Mouse (Mus musculus): ENCODE results near the gene Col19a1. TPM values are rescaled to one million over a fixed set of nuclear protein-coding genes. Genes with fewer than 3 reads are reported as not detected.

Gene Col19a1
- polyA plus RNA-seq, 1 experiment from 2014 or later, result 0.45 TPM

DNA sequence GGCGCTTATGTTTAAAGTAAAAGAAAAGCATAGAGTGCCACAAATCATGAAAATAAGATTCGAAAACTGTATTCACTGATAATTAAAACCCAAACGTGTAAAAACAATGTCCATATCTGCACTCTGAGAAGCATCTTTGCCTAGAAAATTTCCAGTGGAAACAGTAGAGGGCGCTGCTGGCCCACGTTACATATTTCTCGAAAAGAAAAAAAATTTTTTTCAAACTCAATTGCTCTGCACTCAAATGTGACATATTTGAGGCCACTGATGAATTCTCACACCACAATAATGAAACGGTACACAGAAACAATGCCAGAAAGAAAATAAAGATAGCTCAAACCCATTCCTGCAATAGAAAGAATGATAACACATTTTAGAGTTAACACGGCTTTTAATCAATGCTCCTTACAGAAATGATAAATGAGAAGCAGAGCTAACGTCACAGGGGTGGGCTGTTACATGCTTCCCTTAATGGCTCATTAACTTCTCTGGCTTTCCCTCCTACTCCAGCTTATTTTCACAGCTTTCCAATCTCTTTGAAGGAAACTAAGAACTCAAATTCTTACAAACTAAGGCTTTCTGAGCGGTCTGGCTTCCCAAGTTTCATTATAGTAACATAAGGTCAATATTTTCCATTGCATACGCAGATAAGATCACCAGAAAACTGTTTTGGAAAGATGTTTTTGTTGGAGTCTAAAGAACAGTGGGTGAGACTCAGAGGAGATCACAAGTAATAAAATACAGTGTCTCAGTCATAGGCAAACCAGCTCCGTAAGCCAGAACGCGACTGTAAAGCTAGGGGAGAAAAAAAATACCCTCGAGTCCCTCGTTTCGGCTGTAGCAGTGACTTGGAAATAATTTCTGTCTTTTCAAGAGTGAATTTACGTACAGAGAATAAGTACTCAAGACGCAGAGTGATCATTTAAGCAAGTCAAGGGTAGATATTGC is 219.4 kb downstream of the Col19a1 start:
- Histone ChIP-seq H3K9ac (replicated peaks; ENCODE audit: low read length) (no peak overlapping the region), H3K4me1 (ENCODE audit: control insufficient read depth, insufficient read depth, low read length) (no peaks in the 10 kb centered on the region), H3K36me3 (replicated peaks; ENCODE audit: control insufficient read depth, insufficient read depth, low read depth, low read length) (no peaks in the 10 kb centered on the region), H3K9me3 (replicated peaks; ENCODE audit: control insufficient read depth, low read length) (no peaks in the 10 kb centered on the region), H3K4me2 (ENCODE audit: low read depth, low read length) (no peak overlapping the region), H3K27ac (replicated peaks; ENCODE audit: low read depth, low read length) (no peak overlapping the region), H3K27me3 (ENCODE audit: control insufficient read depth, insufficient read depth, low read length) (no peaks in the 10 kb centered on the region), H3K4me3 (ENCODE audit: low read depth, low read length) (no peak overlapping the region)
- ATAC-seq (replicated peaks; ENCODE audit: insufficient number of reproducible peaks, low FRiP score, low TSS enrichment, low read depth), result no peak
- WGBS, result 56% methylated on average over 19 of the region's 19 CpGs
- DNase-seq (ENCODE audit: low spot score), result peak; percentile 59

DNA sequence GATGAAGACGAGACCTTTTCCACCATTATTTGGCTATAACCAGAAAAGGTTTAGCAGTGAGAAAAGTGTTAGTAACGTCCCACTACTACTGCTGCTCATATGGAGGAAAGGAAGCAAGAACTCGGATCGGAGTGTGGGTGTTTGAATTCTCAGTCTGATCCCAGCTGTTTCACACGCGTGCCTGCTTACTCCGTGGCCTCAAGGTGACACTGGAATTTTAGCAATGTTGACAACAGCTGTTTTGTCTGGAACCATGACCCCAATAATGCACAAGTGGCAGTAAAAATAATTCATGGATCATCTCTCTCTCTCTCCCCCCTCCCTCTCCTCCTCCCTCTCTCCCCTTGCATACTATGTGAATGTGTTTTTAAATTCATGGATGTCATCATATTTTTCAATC is 222.5 kb downstream of the Col19a1 start:
- WGBS, result 79% methylated on average over 7 of the region's 7 CpGs
- ATAC-seq (replicated peaks; ENCODE audit: insufficient number of reproducible peaks, low FRiP score, low TSS enrichment, low read depth), result no peak

DNA sequence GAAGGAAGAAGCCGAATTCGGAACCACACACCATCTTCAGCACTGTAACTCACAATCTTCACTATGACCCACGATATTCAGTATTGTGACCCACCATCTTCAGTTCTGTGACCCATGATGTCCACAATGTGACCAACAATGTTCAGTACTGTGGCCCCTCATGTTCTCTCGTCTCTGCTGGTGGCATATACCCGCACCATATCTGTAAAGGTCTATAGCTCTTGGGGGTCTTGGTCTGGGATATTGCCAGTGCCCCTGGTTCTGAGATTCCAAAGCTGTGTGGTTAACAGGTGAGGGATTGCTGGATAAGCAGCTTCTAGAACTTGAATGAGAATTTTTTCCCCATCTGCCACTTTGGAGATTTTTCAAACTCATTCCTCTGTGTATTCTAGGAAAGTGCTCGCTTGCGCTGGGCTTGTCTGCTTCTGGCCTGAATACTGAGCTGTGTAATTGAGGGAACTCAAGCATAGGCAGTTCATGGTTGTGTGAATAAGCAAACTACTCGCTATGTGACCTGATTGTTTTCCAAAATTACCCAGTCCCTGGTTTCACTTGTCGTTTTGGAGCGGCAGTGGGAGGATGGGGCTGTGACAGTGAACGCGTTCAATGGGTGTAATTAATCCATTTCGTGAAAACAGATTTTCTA is 225.2 kb downstream of the Col19a1 start:
- no peaks in the 10 kb centered on the region for H3K4me1 ChIP-seq (ENCODE audit: control insufficient read depth, insufficient read depth, low read length)
- no peak overlapping the region for H3K4me2 ChIP-seq (ENCODE audit: low read depth, low read length)
- H3K9me3 ChIP-seq (replicated peaks; ENCODE audit: control insufficient read depth, low read length), result no peaks in the 10 kb centered on the region
- H3K9ac ChIP-seq (replicated peaks; ENCODE audit: low read length), result no peak overlapping the region
- H3K36me3 ChIP-seq (replicated peaks; ENCODE audit: control insufficient read depth, insufficient read depth, low read depth, low read length), result no peaks in the 10 kb centered on the region
- DNase-seq (ENCODE audit: low spot score) (no peak), ATAC-seq (replicated peaks; ENCODE audit: insufficient number of reproducible peaks, low FRiP score, low TSS enrichment, low read depth) (no peak)
- H3K27ac ChIP-seq (replicated peaks; ENCODE audit: low read depth, low read length), result no peak overlapping the region
- 82% methylated on average over 13 of the region's 13 CpGs for WGBS
- H3K27me3 ChIP-seq (ENCODE audit: control insufficient read depth, insufficient read depth, low read length), result no peaks in the 10 kb centered on the region
- no peak overlapping the region for H3K4me3 ChIP-seq (ENCODE audit: low read depth, low read length)

More for the DNA sequence above, 222.5 kb downstream of the Col19a1 start:
- H3K36me3 ChIP-seq (replicated peaks; ENCODE audit: control insufficient read depth, insufficient read depth, low read depth, low read length), result no peaks in the 10 kb centered on the region
- no peaks in the 10 kb centered on the region for H3K4me1 ChIP-seq (ENCODE audit: control insufficient read depth, insufficient read depth, low read length)
- no peaks in the 10 kb centered on the region for H3K27me3 ChIP-seq (ENCODE audit: control insufficient read depth, insufficient read depth, low read length)
- H3K9me3 ChIP-seq (replicated peaks; ENCODE audit: control insufficient read depth, low read length), result no peaks in the 10 kb centered on the region
- H3K27ac ChIP-seq (replicated peaks; ENCODE audit: low read depth, low read length), result no peak overlapping the region
- no peak overlapping the region for H3K4me2 ChIP-seq (ENCODE audit: low read depth, low read length)
- DNase-seq (ENCODE audit: low spot score), result no peak
- H3K9ac ChIP-seq (replicated peaks; ENCODE audit: low read length), result no peak overlapping the region
- no peak overlapping the region for H3K4me3 ChIP-seq (ENCODE audit: low read depth, low read length)

DNA sequence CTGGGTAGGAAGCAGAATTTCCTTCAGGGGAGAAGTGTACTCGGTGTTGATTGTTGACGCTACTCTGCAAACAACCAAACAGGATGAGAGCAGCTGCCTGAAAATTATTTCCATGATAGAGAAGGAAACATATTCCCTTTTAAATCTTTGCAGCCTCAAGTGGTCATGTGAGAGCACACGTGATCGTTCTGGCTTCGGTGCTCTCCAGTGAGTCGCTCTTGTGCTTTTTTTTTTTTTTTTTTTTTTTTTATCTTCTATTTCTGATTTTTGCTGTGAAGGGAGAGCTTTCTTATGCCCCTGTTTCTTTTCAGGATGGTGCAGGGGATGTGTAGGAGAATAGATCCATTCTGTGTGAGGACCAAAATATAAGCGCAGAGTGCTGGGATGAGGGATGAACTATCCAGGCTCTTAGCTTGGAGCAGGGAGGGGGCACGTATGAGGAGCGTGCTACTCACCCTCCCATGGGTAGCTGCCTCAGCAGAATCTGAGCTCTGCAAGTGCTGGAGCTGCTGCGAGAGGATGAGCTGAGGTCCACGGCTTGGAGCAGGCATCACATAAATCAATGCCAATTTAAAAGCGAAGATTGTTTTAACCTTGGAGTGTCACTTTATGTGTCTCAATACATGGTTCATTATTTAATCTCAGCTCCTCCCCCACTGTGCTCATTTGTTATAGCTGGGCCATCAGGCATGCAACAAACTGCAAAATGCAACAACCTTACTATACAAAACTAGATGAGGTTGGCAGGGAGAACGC is 237.6 kb downstream of the Col19a1 start:
- WGBS, result 83% methylated on average over 13 of the region's 13 CpGs
- Histone ChIP-seq H3K36me3 (replicated peaks; ENCODE audit: control insufficient read depth, insufficient read depth, low read depth, low read length) (no peaks in the 10 kb centered on the region), H3K9me3 (replicated peaks; ENCODE audit: control insufficient read depth, low read length) (no peaks in the 10 kb centered on the region), H3K4me1 (ENCODE audit: control insufficient read depth, insufficient read depth, low read length) (no peaks in the 10 kb centered on the region), H3K27ac (replicated peaks; ENCODE audit: low read depth, low read length) (no peak overlapping the region), H3K9ac (replicated peaks; ENCODE audit: low read length) (no peak overlapping the region), H3K4me3 (ENCODE audit: low read depth, low read length) (no peak overlapping the region), H3K27me3 (ENCODE audit: control insufficient read depth, insufficient read depth, low read length) (no peaks in the 10 kb centered on the region), H3K4me2 (ENCODE audit: low read depth, low read length) (no peak overlapping the region)
- DNase-seq (ENCODE audit: low spot score), result no peak
- no peak for ATAC-seq (replicated peaks; ENCODE audit: insufficient number of reproducible peaks, low FRiP score, low TSS enrichment, low read depth)

DNA sequence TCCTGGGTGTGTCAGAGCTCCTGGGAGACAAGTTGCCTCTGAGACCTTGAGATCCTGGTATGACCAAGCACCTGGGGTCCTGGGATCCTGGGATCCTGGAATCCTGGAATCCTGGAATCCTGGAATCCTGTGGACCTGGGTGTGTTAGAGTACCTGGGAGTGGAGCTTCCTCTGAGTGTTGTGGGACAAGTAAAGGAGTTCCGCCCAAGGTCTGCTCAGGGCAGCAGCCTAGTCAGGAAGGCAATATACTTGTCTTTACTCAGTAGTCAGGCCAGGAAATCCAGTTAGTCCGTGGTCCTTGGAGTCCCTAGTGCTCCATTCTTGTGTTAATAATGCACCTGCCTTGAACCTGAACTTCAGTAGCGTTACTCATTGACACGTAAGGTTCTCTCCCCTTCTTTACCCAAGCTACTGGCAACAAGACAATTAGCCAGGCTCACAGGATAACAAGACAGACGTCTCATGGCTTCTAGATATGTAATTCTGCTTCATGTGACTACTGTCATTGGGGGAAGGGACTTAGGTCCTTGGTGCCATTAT is 239.6 kb downstream of the Col19a1 start:
- no peak for DNase-seq (ENCODE audit: low spot score)

DNA sequence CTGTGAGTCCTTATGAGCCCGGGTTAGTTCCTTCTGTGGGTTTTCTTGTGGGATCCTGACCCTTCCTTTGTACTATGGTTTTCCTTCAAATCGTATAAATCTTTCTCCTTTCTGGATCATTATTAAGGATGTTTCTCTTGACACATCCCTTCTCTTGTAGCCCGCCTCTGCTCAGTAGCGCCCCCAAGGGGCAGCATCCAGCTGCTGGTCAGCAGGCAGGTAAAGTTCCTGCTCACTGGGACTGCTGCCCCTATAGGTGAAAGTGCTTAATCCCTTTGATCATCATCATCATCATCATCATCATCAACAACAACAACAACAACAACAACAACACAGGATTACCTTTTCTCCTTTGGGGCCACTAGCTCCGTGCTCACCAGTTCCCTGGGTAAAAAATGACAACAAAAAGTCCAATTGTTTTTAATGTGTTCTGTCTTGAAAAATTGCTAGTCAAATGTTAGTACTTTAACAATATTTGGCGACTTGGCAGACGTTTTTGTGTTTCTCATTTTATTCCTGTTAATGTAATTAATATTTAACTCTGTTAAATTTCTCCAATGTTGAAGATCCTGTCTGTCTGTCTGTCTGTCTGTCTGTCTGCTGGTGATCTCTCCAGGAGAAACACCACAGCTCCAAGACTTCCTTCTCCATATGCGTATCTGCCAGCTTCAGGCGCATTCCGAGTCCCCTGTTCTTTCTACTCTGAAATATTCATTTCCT is 249.6 kb downstream of the Col19a1 start:
- H3K4me3 ChIP-seq (ENCODE audit: low read depth, low read length), result no peak overlapping the region
- no peak overlapping the region for H3K9ac ChIP-seq (replicated peaks; ENCODE audit: low read length)
- 87% methylated on average over 10 of the region's 10 CpGs for WGBS
- no peaks in the 10 kb centered on the region for H3K27me3 ChIP-seq (ENCODE audit: control insufficient read depth, insufficient read depth, low read length)
- DNase-seq (ENCODE audit: low spot score), result no peak
- H3K4me1 ChIP-seq (ENCODE audit: control insufficient read depth, insufficient read depth, low read length), result no peaks in the 10 kb centered on the region
- H3K4me2 ChIP-seq (ENCODE audit: low read depth, low read length), result no peak overlapping the region
- no peak for ATAC-seq (replicated peaks; ENCODE audit: insufficient number of reproducible peaks, low FRiP score, low TSS enrichment, low read depth)
- H3K27ac ChIP-seq (replicated peaks; ENCODE audit: low read depth, low read length), result no peak overlapping the region
- H3K36me3 ChIP-seq (replicated peaks; ENCODE audit: control insufficient read depth, insufficient read depth, low read depth, low read length), result no peaks in the 10 kb centered on the region
- H3K9me3 ChIP-seq (replicated peaks; ENCODE audit: control insufficient read depth, low read length), result no peaks in the 10 kb centered on the region

More for the DNA sequence above, 239.6 kb downstream of the Col19a1 start:
- no peak overlapping the region for H3K27ac ChIP-seq (replicated peaks; ENCODE audit: low read depth, low read length)
- no peaks in the 10 kb centered on the region for H3K9me3 ChIP-seq (replicated peaks; ENCODE audit: control insufficient read depth, low read length)
- no peaks in the 10 kb centered on the region for H3K27me3 ChIP-seq (ENCODE audit: control insufficient read depth, insufficient read depth, low read length)
- no peak for ATAC-seq (replicated peaks; ENCODE audit: insufficient number of reproducible peaks, low FRiP score, low TSS enrichment, low read depth)
- WGBS, result 79% methylated on average over 5 of the region's 5 CpGs
- no peak overlapping the region for H3K9ac ChIP-seq (replicated peaks; ENCODE audit: low read length)
- no peak overlapping the region for H3K4me3 ChIP-seq (ENCODE audit: low read depth, low read length)
- H3K4me2 ChIP-seq (ENCODE audit: low read depth, low read length), result no peak overlapping the region
- no peaks in the 10 kb centered on the region for H3K36me3 ChIP-seq (replicated peaks; ENCODE audit: control insufficient read depth, insufficient read depth, low read depth, low read length)
- H3K4me1 ChIP-seq (ENCODE audit: control insufficient read depth, insufficient read depth, low read length), result no peaks in the 10 kb centered on the region

DNA sequence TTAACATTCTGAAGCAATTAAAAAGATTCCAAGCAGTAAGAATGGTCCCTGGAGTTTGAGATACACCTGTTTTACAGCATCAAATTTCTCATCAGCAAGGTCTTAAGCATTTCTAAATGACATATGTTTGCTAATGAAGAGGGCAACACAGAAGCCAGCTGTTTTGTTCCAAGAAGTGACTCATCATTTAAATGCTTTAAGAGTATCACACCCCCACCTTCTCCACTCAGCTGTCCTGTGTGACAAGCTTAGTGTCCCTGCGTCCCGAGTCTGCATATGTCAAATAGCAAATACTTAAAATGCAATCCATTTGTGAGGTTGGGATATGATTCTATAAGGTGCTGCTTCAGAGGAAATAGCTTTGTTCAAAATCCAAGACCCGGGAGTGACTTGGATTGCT is 251.2 kb downstream of the Col19a1 start:
- DNase-seq (ENCODE audit: low spot score) (no peak), ATAC-seq (replicated peaks; ENCODE audit: insufficient number of reproducible peaks, low FRiP score, low TSS enrichment, low read depth) (no peak)
- no peak overlapping the region for H3K4me3 ChIP-seq (ENCODE audit: low read depth, low read length)
- H3K27me3 ChIP-seq (ENCODE audit: control insufficient read depth, insufficient read depth, low read length), result no peaks in the 10 kb centered on the region
- H3K27ac ChIP-seq (replicated peaks; ENCODE audit: low read depth, low read length), result no peak overlapping the region
- no peaks in the 10 kb centered on the region for H3K4me1 ChIP-seq (ENCODE audit: control insufficient read depth, insufficient read depth, low read length)
- H3K4me2 ChIP-seq (ENCODE audit: low read depth, low read length), result no peak overlapping the region
- 77% methylated on average over 3 of the region's 3 CpGs for WGBS
- no peaks in the 10 kb centered on the region for H3K36me3 ChIP-seq (replicated peaks; ENCODE audit: control insufficient read depth, insufficient read depth, low read depth, low read length)
- H3K9ac ChIP-seq (replicated peaks; ENCODE audit: low read length), result no peak overlapping the region
- no peaks in the 10 kb centered on the region for H3K9me3 ChIP-seq (replicated peaks; ENCODE audit: control insufficient read depth, low read length)

Measured in embryonic facial prominence, embryonic 11.5 days (tissue).